Mouse (Mus musculus) lung, embryonic 15.5 days (tissue): ENCODE measurements around the gene Bub3. TPM values are rescaled to one million over a fixed set of nuclear protein-coding genes. Genes with fewer than 3 reads are reported as not detected.
A peak's percentile ranks its signal among the peaks of the same experiment; 100 is the strongest.

Experiments used
- ATAC-seq: fragments of 200-750 bp; cut with Nextera tagmentation; 2 replicates; pipeline ENCODE4 v1.8.0; 2017; ENCODE audit warnings: moderate number of reproducible peaks, borderline replicate concordance; ENCODE audit not compliant: low FRiP score, low TSS enrichment; ENCODE audit errors: extremely low read depth
- H3K27ac ChIP-seq: fragments of 300-500 bp; sonication (generic); 2 replicates; pipeline ENCODE4 v1.5.1; 2015; ENCODE audit warnings: moderate library complexity, mild to moderate bottlenecking, inconsistent platforms
- H3K27me3 ChIP-seq: fragments of 300-500 bp; sonication (generic); 2 replicates; pipeline ENCODE4 v1.6.1; 2015; ENCODE audit warnings: inconsistent platforms
- H3K36me3 ChIP-seq: fragments of 300-500 bp; sonication (generic); 2 replicates; pipeline ENCODE4 v1.6.1; 2015; ENCODE audit warnings: inconsistent platforms
- H3K4me1 ChIP-seq: fragments of 300-500 bp; sonication (generic); 2 replicates; pipeline ENCODE4 v1.6.1; 2015; ENCODE audit warnings: inconsistent platforms
- H3K4me2 ChIP-seq: fragments of 300-500 bp; sonication (generic); 2 replicates; pipeline ENCODE4 v1.6.1; 2015; ENCODE audit warnings: inconsistent platforms, mild to moderate bottlenecking, moderate library complexity
- H3K4me3 ChIP-seq: fragments of 300-500 bp; sonication (generic); 2 replicates; pipeline ENCODE4 v1.5.1; 2015; ENCODE audit warnings: mild to moderate bottlenecking, inconsistent platforms
- H3K9ac ChIP-seq: fragments of 300-500 bp; sonication (generic); 2 replicates; pipeline ENCODE4 v1.6.1; 2015; ENCODE audit warnings: inconsistent platforms
- H3K9me3 ChIP-seq: fragments of 300-500 bp; sonication (generic); 2 replicates; pipeline ENCODE4 v1.6.1; 2016; ENCODE audit warnings: inconsistent platforms
- WGBS: fragments of 180-500 bp; shearing (Covaris S2); methylation state at CpG from one replicate; pipeline ENCODE4 v1.1.7; 2015; 5-methylcytosine and 5-hydroxymethylcytosine counted together
- polyA plus RNA-seq: library from polyadenylated mRNA; unstranded; fragments of >200 nt; fragmentation: Nextera tagmentation; extraction: Ambion mirVana; gene quantifications from 2 replicates; pipeline ENCODE4 v1.2.1, GENCODE M21; 2015

The Bub3 gene
- polyA plus RNA-seq, 1 experiment from 2014 or later: 268 TPM

- Histone ChIP-seq H3K27ac (no peak overlapping the region), H3K9ac (no peak overlapping the region), H3K4me1 (no peaks in the 10 kb centered on the region), H3K36me3 (peaks cover 33% of the 10 kb centered on the region), H3K4me3 (no peak overlapping the region), H3K27me3 (no peaks in the 10 kb centered on the region), H3K4me2 (no peak overlapping the region), H3K9me3 (no peaks in the 10 kb centered on the region)
- no peak for ATAC-seq
- 79% methylated on average over 6 of the region's 6 CpGs for WGBS
Measured at GRCm38 (mm10) chr7:131575246-131575645, 15.2 kb downstream of the Bub3 start.

GRCm38 (mm10) chr7:131582178-131582577 is 22.2 kb downstream of the Bub3 start:
- Histone ChIP-seq H3K4me2 (no peak overlapping the region), H3K36me3 (no peaks in the 10 kb centered on the region), H3K9ac (no peak overlapping the region), H3K27ac (no peak overlapping the region), H3K27me3 (no peaks in the 10 kb centered on the region), H3K9me3 (no peaks in the 10 kb centered on the region), H3K4me1 (no peaks in the 10 kb centered on the region), H3K4me3 (no peak overlapping the region)
- no peak for ATAC-seq
- whole genome bisulfite sequencing: 19% methylated on average over 9 of the region's 9 CpGs

GRCm38 (mm10) chr7:131585551-131585950 is 25.5 kb downstream of the Bub3 start:
- WGBS: 87% methylated on average over 5 of the region's 5 CpGs
- no peak for ATAC-seq
- no peaks in the 10 kb centered on the region for H3K4me1 ChIP-seq
- H3K9ac ChIP-seq: no peak overlapping the region
- H3K4me2 ChIP-seq: no peak overlapping the region
- H3K36me3 ChIP-seq: no peaks in the 10 kb centered on the region
- no peaks in the 10 kb centered on the region for H3K27me3 ChIP-seq
- H3K9me3 ChIP-seq: no peaks in the 10 kb centered on the region
- H3K4me3 ChIP-seq: no peak overlapping the region
- no peak overlapping the region for H3K27ac ChIP-seq

- Histone ChIP-seq H3K9ac (no peak overlapping the region), H3K4me1 (0 out of 2 replicates have a peak, but pooled peaks cover 6% of the 10 kb centered on the region), H3K27ac (no peak overlapping the region), H3K36me3 (no peaks in the 10 kb centered on the region), H3K4me3 (no peak overlapping the region), H3K27me3 (no peaks in the 10 kb centered on the region), H3K9me3 (no peaks in the 10 kb centered on the region), H3K4me2 (no peak overlapping the region)
- ATAC-seq: 0 out of 2 replicates have a peak, but pooled peaks have one; percentile 27
- WGBS: 13% methylated on average over 12 of the region's 12 CpGs
Measured at GRCm38 (mm10) chr7:131597779-131598482, 37.9 kb downstream of the Bub3 start.

GRCm38 (mm10) chr7:131598483-131598824 is 38.4 kb downstream of the Bub3 start:
- H3K9ac ChIP-seq: no peak overlapping the region
- ATAC-seq: no peak
- no peak overlapping the region for H3K4me3 ChIP-seq
- no peaks in the 10 kb centered on the region for H3K27me3 ChIP-seq
- H3K27ac ChIP-seq: no peak overlapping the region
- H3K36me3 ChIP-seq: no peaks in the 10 kb centered on the region
- H3K9me3 ChIP-seq: no peaks in the 10 kb centered on the region
- 0 out of 2 replicates have a peak, but pooled peaks cover 6% of the 10 kb centered on the region for H3K4me1 ChIP-seq
- WGBS: 12% methylated on average over 5 of the region's 5 CpGs
- no peak overlapping the region for H3K4me2 ChIP-seq

- H3K27me3 ChIP-seq: no peaks in the 10 kb centered on the region
- no peak for ATAC-seq
- no peak overlapping the region for H3K27ac ChIP-seq
- H3K4me3 ChIP-seq: no peak overlapping the region
- H3K9ac ChIP-seq: no peak overlapping the region
- WGBS: 71% methylated on average over 7 of the region's 7 CpGs
- no peak overlapping the region for H3K4me2 ChIP-seq
- H3K9me3 ChIP-seq: no peaks in the 10 kb centered on the region
- no peaks in the 10 kb centered on the region for H3K36me3 ChIP-seq
- H3K4me1 ChIP-seq: 0 out of 2 replicates have a peak, but pooled peaks cover 6% of the 10 kb centered on the region
Measured at GRCm38 (mm10) chr7:131602106-131602505, 42.1 kb downstream of the Bub3 start.

GRCm38 (mm10) chr7:131603186-131603585 is 43.2 kb downstream of the Bub3 start:
- H3K36me3 ChIP-seq: no peaks in the 10 kb centered on the region
- H3K4me2 ChIP-seq: no peak overlapping the region
- no peak for ATAC-seq
- 0 out of 2 replicates have a peak, but pooled peaks cover 1% of the 10 kb centered on the region for H3K4me1 ChIP-seq
- H3K27me3 ChIP-seq: no peaks in the 10 kb centered on the region
- H3K9ac ChIP-seq: no peak overlapping the region
- H3K9me3 ChIP-seq: no peaks in the 10 kb centered on the region
- no peak overlapping the region for H3K27ac ChIP-seq
- WGBS: 3% methylated on average over 7 of the region's 11 CpGs
- no peak overlapping the region for H3K4me3 ChIP-seq

GRCm38 (mm10) chr7:131604946-131605345 is 44.9 kb downstream of the Bub3 start:
- Histone ChIP-seq H3K9ac (no peak overlapping the region), H3K27me3 (no peaks in the 10 kb centered on the region), H3K36me3 (no peaks in the 10 kb centered on the region), H3K4me2 (no peak overlapping the region), H3K9me3 (no peaks in the 10 kb centered on the region), H3K4me1 (no peaks in the 10 kb centered on the region), H3K27ac (no peak overlapping the region), H3K4me3 (no peak overlapping the region)
- ATAC-seq: no peak
- WGBS: 77% methylated on average over 10 of the region's 10 CpGs

GRCm38 (mm10) chr7:131605481-131605880 is 45.5 kb downstream of the Bub3 start:
- Histone ChIP-seq H3K9me3 (no peaks in the 10 kb centered on the region), H3K4me2 (no peak overlapping the region), H3K36me3 (no peaks in the 10 kb centered on the region), H3K27me3 (no peaks in the 10 kb centered on the region), H3K4me1 (no peaks in the 10 kb centered on the region), H3K27ac (no peak overlapping the region), H3K4me3 (no peak overlapping the region), H3K9ac (no peak overlapping the region)
- ATAC-seq: no peak
- WGBS: 60% methylated on average over 4 of the region's 4 CpGs

GRCm38 (mm10) chr7:131608049-131608448 is 48.0 kb downstream of the Bub3 start:
- WGBS: 85% methylated on average over 6 of the region's 6 CpGs
- ATAC-seq: no peak
- H3K4me2 ChIP-seq: no peak overlapping the region
- no peaks in the 10 kb centered on the region for H3K36me3 ChIP-seq
- no peaks in the 10 kb centered on the region for H3K4me1 ChIP-seq
- no peak overlapping the region for H3K27ac ChIP-seq
- no peaks in the 10 kb centered on the region for H3K9me3 ChIP-seq
- no peak overlapping the region for H3K9ac ChIP-seq
- no peaks in the 10 kb centered on the region for H3K27me3 ChIP-seq
- no peak overlapping the region for H3K4me3 ChIP-seq

GRCm38 (mm10) chr7:131609677-131610076 is 49.7 kb downstream of the Bub3 start:
- Histone ChIP-seq H3K27ac (no peak overlapping the region), H3K4me1 (no peaks in the 10 kb centered on the region), H3K27me3 (no peaks in the 10 kb centered on the region), H3K9me3 (no peaks in the 10 kb centered on the region), H3K4me3 (no peak overlapping the region), H3K4me2 (no peak overlapping the region), H3K36me3 (no peaks in the 10 kb centered on the region), H3K9ac (no peak overlapping the region)
- 20% methylated on average over 7 of the region's 7 CpGs for WGBS
- ATAC-seq: no peak
